Mouse (Mus musculus) urinary bladder, postnatal 14 days (tissue): Measurements from ENCODE around the gene Usp19.

Experiments used
- DNase-seq: peaks from one replicate; pipeline ENCODE4 v3.0.0; 2021; ENCODE audit warnings: low spot score

Usp19 gene

GRCm38 (mm10) chr9:108490559-108491285 lies at the start of gene Usp19:
Usp19 (plus strand) TSS chr9:108490602.
- peak; percentile 97 for DNase-seq

DNA sequence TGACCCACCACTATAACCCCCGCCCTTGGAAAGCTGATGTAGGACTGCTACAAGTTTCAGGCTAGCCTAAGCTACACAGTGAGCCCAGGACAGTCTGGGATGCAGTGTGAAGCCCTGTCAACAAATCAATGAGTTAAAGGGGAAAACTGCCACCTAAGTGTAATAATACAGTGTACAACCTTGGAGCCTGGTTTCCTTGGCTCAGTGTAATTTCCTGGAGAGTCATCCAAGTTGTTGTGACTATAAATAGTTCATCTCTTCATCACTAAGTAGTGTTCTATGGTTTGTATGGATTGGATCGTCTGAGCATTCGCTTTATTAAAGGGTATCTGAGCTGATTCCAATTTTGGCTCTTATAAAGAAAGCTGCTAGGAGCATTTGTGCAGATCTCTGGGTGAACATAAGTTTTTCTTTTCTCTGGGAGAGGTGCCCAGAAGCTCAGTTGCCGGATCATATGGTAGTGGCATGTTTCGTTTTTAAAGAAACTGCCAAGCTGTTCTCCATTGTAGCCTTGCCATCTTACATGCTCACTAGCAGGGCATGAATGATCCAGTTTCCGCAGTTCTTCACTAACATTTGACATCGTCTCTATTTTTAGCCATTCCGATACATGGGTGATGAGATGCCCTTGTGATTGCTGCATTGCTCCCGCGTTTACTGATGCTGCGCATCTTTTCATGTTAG lies 49.0 kb upstream of the Usp19 start:
- no peak for DNase-seq

GRCm38 (mm10) chr9:108445125-108445524 lies 45.3 kb upstream of the Usp19 start:
- no peak for DNase-seq

GRCm38 (mm10) chr9:108449860-108450259 lies 40.5 kb upstream of the Usp19 start:
- DNase-seq: no peak

DNA sequence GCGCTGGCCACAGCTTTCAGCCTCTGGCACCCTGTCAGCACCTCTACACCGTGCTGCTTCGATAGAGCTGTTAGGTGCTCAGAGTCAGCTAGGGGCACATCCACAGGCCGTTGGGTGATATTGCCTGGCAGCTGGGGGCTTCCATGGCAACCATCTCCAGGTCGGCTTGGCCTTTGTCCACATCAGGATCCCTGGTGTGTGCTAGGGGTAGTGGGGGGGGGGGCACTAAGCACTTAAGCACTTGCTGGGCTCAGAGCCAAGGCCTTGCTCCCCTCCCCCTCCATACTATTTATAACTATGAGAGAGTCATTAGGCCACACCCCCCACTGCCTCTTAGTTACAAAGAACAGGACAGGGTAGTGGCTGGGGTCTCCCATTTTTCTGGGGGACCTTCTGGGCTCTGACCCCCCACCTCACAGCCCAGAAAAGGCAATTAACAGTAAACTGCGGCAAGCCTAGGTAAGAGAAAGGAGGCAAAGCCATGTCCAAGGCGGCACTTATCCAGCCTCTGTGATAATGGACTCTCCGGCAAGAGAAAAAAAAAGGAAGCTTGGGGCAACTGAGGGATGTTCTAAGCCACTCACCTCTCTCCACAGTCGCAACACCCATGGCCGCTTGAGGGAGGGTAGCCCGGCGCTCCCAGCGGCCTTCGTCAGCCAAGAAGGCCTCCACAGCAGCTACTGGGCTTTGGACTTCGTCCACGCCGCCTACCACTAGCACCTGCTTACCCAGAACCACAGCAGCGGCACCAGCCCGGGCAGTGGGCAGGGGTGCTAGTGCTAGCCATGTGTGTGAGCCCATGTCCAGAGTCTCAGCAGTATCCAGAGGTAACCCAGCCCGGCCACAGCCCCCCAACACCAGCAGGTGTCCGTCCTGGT lies 39.9 kb upstream of the Usp19 start:
- no peak for DNase-seq

- DNase-seq: no peak
Observed at GRCm38 (mm10) chr9:108451170-108451493, 39.3 kb upstream of the Usp19 start.

- DNase-seq: no peak
Observed at GRCm38 (mm10) chr9:108451519-108452160, 38.8 kb upstream of the Usp19 start.

- DNase-seq: peak; percentile 89
Observed at GRCm38 (mm10) chr9:108452291-108452906, 38.0 kb upstream of the Usp19 start.

GRCm38 (mm10) chr9:108452911-108453310 lies 37.5 kb upstream of the Usp19 start:
- DNase-seq: no peak

DNA sequence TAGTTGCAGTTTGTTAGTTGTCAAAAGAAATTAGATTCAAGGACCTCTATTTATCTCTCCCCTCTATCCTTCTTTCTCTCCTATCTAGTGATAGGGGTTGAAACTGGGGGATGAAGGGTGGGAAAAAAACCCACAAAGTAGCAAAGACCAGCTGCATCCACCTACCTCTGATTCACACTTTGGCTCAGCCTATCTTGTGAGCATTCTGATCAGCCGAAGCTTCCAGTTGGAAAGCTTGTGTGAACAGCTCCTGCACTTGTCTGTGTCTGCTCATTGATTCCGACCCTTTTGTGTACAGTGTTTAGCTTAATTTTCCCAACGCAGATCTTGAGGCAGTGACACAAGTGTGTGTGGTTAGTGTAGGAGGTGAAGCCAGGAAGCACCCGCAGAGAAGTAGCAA lies 36.9 kb upstream of the Usp19 start:
- DNase-seq: no peak

GRCm38 (mm10) chr9:108454429-108454828 lies 36.0 kb upstream of the Usp19 start:
- no peak for DNase-seq

DNA sequence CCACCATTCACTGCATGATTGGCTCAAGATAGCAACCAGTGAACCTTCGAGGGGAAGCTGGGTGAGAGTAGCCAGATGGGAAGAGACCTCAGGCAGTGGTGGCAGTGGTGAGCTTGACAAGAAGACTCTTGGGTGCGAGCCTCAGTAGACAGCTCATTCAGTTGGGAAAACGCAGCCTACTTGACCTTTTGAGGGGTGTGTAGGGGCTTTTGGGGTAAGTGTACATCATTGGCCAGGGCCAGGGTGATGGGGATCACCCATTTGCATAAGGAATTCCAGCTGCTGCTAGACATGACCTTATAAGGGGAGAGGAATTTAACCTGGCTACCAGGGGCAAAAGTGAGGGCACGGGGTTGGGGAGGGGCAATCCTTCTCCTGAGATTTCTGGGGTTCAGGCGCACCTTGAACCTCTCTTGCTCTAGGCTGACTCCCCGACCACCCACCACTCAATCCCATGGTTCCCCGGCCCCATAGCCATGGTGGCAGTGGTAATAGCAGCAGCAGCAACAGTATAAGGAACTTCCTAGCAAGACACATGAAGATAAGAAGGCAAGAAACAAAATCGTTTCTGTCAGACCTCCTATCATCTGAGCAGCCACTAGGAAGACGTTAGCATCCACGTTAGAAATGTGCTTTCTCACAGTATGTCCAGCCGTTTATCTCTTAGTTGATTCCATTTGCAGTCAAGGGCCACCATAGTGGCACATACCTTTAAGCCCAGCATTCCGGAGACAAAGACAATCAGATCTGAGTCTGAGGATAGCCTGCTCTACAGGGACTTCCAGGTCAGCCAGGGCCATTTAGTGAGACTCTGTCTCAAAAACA lies 34.4 kb upstream of the Usp19 start:
- no peak for DNase-seq

GRCm38 (mm10) chr9:108456953-108457352 lies 33.4 kb upstream of the Usp19 start:
- no peak for DNase-seq

GRCm38 (mm10) chr9:108459939-108460318 lies 30.5 kb upstream of the Usp19 start:
- no peak for DNase-seq

- DNase-seq: peak; percentile 85
Observed at GRCm38 (mm10) chr9:108460319-108461178, 29.9 kb upstream of the Usp19 start, which contains the start of gene Ccdc71. Ccdc71 (plus strand) TSS chr9:108460527.

DNA sequence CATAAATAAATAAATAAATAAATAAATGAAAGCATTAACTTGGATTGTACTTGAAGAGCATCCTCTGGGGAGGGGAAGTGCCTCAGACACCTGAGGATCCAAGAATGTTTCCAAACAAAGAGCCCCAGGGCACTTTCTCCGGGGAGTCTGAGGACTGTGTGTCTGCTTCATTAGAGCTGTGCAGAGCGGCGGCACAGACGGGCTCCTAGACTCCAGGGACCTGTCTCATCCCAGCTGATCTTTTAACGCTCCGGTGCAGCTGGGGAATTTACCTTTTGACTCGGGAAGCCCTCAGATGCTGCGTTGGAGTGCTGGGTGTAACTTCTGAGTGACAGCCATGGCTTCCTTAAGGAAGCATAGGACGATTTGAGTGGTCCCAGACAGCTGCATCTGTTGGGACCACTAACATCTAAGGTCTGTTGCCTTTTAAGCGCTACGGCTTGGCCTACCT lies 29.2 kb upstream of the Usp19 start, which contains the start of gene Klhdc8b:
Gene Klhdc8b (minus strand): TSS at position 401 of the 451 bp plus-strand sequence.
- DNase-seq: no peak

GRCm38 (mm10) chr9:108461675-108462074 lies 28.7 kb upstream of the Usp19 start:
- no peak for DNase-seq

GRCm38 (mm10) chr9:108462192-108462591 lies 28.2 kb upstream of the Usp19 start:
- DNase-seq: peak; percentile 49

GRCm38 (mm10) chr9:108463713-108464112 lies 26.7 kb upstream of the Usp19 start:
- DNase-seq: no peak

GRCm38 (mm10) chr9:108466219-108466618 lies 24.2 kb upstream of the Usp19 start:
- DNase-seq: no peak
